Mouse (Mus musculus) CH12.LX (cell line): Measurements from ENCODE around the gene Prkag2. TPM values are rescaled to one million over a fixed set of nuclear protein-coding genes. Genes with fewer than 3 reads are reported as not detected.

Source experiments
- DNase-seq: peaks from one replicate; pipeline ENCODE4 v3.0.0-alpha.2; 2013; ENCODE audit errors: extremely low read depth
- H3K27ac ChIP-seq: 2 replicates; pipeline ENCODE4 v1.5.1; 2012; ENCODE audit warnings: low read depth, mild to moderate bottlenecking, control low read depth, moderate library complexity; ENCODE audit not compliant: insufficient read depth
- H3K27me3 ChIP-seq: replicated peaks from 2 replicates; pipeline ENCODE3; 2012; ENCODE audit warnings: inconsistent platforms
- H3K36me3 ChIP-seq, 2 experiments: replicated peaks in 1 of 2; 2 replicates each; pipeline versions ENCODE3 to v1.6.1; 2012; ENCODE audit warnings: inconsistent platforms in 1 of 2, low read length in 1 of 2, mild to moderate bottlenecking in 1 of 2, mixed read lengths in 1 of 2, moderate library complexity in 1 of 2; ENCODE audit not compliant: control insufficient read depth in 1 of 2, insufficient read depth in 1 of 2
- H3K4me1 ChIP-seq, 2 experiments: 2 replicates each; pipeline ENCODE4 v1.6.1; 2012; ENCODE audit warnings: inconsistent platforms in 1 of 2, moderate library complexity in 1 of 2; ENCODE audit not compliant: insufficient read depth in 2 of 2, control insufficient read depth in 1 of 2
- H3K4me2 ChIP-seq: 2 replicates; pipeline ENCODE4 v1.6.1; 2012; ENCODE audit warnings: low read depth, mild to moderate bottlenecking, control low read depth; ENCODE audit not compliant: poor library complexity, insufficient read depth, severe bottlenecking
- H3K4me3 ChIP-seq, 3 experiments: fragments of 150-350 bp in 1 of 3; sonication (generic) in 1 of 3; replicated peaks in 1 of 3; 2 replicates each; pipeline versions ENCODE3 to v1.5.1; 2011 to 2012; ENCODE audit warnings: low read depth in 2 of 3, low read length in 2 of 3, mild to moderate bottlenecking in 2 of 3, moderate library complexity in 2 of 3, control low read depth in 1 of 3, improper control_type of control experiment in 1 of 3, inconsistent platforms in 1 of 3, mixed read lengths in 1 of 3; ENCODE audit not compliant: poor library complexity in 1 of 3
- H3K79me2 ChIP-seq: replicated peaks from 2 replicates; pipeline ENCODE4 v1.6.1; 2012; ENCODE audit warnings: mild to moderate bottlenecking, moderate library complexity; ENCODE audit not compliant: control insufficient read depth, poor library complexity, insufficient read depth, severe bottlenecking; ENCODE audit errors: extremely low read depth
- H3K9ac ChIP-seq: 2 replicates; pipeline ENCODE4 v1.6.1; 2012; ENCODE audit warnings: low read depth, mild to moderate bottlenecking, control low read depth, moderate library complexity; ENCODE audit not compliant: insufficient read depth
- H3K9me3 ChIP-seq: replicated peaks from 2 replicates; pipeline ENCODE3; 2012; ENCODE audit warnings: low read length, inconsistent platforms, mixed read lengths
- CHD2 ChIP-seq: IDR thresholded peaks from 2 replicates; pipeline ENCODE4 v1.6.1; 2011; ENCODE audit warnings: low read length, improper control_type of control experiment
- CTCF ChIP-seq, 2 experiments: IDR thresholded peaks in 1 of 2; conservative IDR thresholded peaks in 1 of 2; 2 replicates each; pipeline ENCODE4 v1.5.1; 2011 to 2012; ENCODE audit warnings: low read depth in 2 of 2, low read length in 2 of 2, improper control_type of control experiment in 1 of 2, inconsistent platforms in 1 of 2, mild to moderate bottlenecking in 1 of 2, moderate library complexity in 1 of 2
- E2F4 ChIP-seq: IDR thresholded peaks from 2 replicates; pipeline ENCODE4 v1.6.1; 2011; ENCODE audit warnings: low read depth, low read length, improper control_type of control experiment; ENCODE audit not compliant: insufficient replicate concordance
- GABPA ChIP-seq: IDR thresholded peaks from 2 replicates; pipeline ENCODE4 v1.6.1; 2012; ENCODE audit warnings: low read depth, low read length, improper control_type of control experiment, inconsistent platforms; ENCODE audit not compliant: insufficient replicate concordance
- KAT2A ChIP-seq: IDR thresholded peaks from 2 replicates; pipeline ENCODE4 v1.6.1; 2012; ENCODE audit warnings: low read length, improper control_type of control experiment, inconsistent platforms; ENCODE audit not compliant: insufficient replicate concordance
- MAFK ChIP-seq: IDR thresholded peaks from 2 replicates; pipeline ENCODE4 v1.6.1; 2011; ENCODE audit warnings: low read length, improper control_type of control experiment; ENCODE audit not compliant: insufficient replicate concordance
- MAX ChIP-seq: IDR thresholded peaks from 2 replicates; pipeline ENCODE4 v1.6.1; 2011; ENCODE audit warnings: low read length, improper control_type of control experiment
- MYC ChIP-seq: IDR thresholded peaks from 2 replicates; pipeline ENCODE4 v1.6.1; 2011; ENCODE audit warnings: low read depth, mild to moderate bottlenecking, improper control_type of control experiment, low read length
- NELFE ChIP-seq: IDR thresholded peaks from 2 replicates; pipeline ENCODE4 v1.6.1; 2011; ENCODE audit warnings: low read depth, low read length, improper control_type of control experiment
- PAX5 ChIP-seq: IDR thresholded peaks from 2 replicates; pipeline ENCODE4 v1.6.1; 2012; ENCODE audit warnings: low read length, inconsistent platforms, mixed read lengths
- POLR2A ChIP-seq: IDR thresholded peaks from 2 replicates; pipeline ENCODE4 v1.6.1; 2011; ENCODE audit warnings: low read depth, mild to moderate bottlenecking, improper control_type of control experiment, low read length
- POLR2AphosphoS2 ChIP-seq: IDR thresholded peaks from 2 replicates; pipeline ENCODE4 v1.6.1; 2011; ENCODE audit warnings: low read depth, low read length, improper control_type of control experiment
- RAD21 ChIP-seq: IDR thresholded peaks from 2 replicates; pipeline ENCODE4 v1.6.1; 2011; ENCODE audit warnings: low read depth, mild to moderate bottlenecking, low read length, improper control_type of control experiment, moderate library complexity
- RCOR1 ChIP-seq: conservative IDR thresholded peaks from 2 replicates; pipeline ENCODE4 v1.6.1; 2012; ENCODE audit warnings: low read depth, mild to moderate bottlenecking, inconsistent platforms, low read length, improper control_type of control experiment
- SIN3A ChIP-seq: IDR thresholded peaks from 2 replicates; pipeline ENCODE4 v1.6.1; 2012; ENCODE audit warnings: low read length, improper control_type of control experiment, inconsistent platforms
- TCF12 ChIP-seq: IDR thresholded peaks from 2 replicates; pipeline ENCODE4 v1.6.1; 2014; ENCODE audit warnings: low read depth, mild to moderate bottlenecking, inconsistent platforms, low read length, improper control_type of control experiment
- USF1 ChIP-seq: IDR thresholded peaks from 2 replicates; pipeline ENCODE4 v1.6.1; 2014; ENCODE audit warnings: low read depth, mild to moderate bottlenecking, inconsistent platforms, low read length, improper control_type of control experiment
- USF2 ChIP-seq: conservative IDR thresholded peaks from 2 replicates; pipeline ENCODE4 v1.6.1; 2011; ENCODE audit warnings: low read depth, low read length, improper control_type of control experiment
- ZKSCAN1 ChIP-seq: IDR thresholded peaks from 2 replicates; pipeline ENCODE4 v1.6.1; 2012; ENCODE audit warnings: low read depth, inconsistent platforms, low read length, improper control_type of control experiment, borderline replicate concordance
- dilution Hi-C: fragments of 300-500 bp; cut with MboI; formaldehyde crosslinking; loops from 2 replicates; pipeline ENCODE4 v1.14.3; 2020; ENCODE audit warnings: low sequenced_read_pairs; ENCODE audit not compliant: extremely low pct_unique_long_range_greater_than_20kb, extremely low pct_ligation_motif_present
- in situ Hi-C: fragments of 300-500 bp; cut with MboI; formaldehyde crosslinking; loops from 3 replicates; pipeline ENCODE4 v1.14.3; 2019; ENCODE audit warnings: low sequenced_read_pairs, low pct_ligation_motif_present, low pct_unique_long_range_greater_than_20kb, mixed read lengths
- polyA plus RNA-seq: library from polyadenylated mRNA; unstranded; fragments of >175 nt; gene quantifications from 2 replicates; pipeline ENCODE4 v1.2.1, GENCODE M21; 2012; ENCODE audit warnings: low read depth; ENCODE audit not compliant: insufficient read length
- total RNA-seq, 2 experiments: library from RNA; depleted of rRNA; stranded (reverse); fragments of 300-350 nt in 1 of 2; fragments of >200 nt in 1 of 2; gene quantifications; 2 replicates each; pipeline ENCODE4 v1.2.3; 2012 to 2014

The Prkag2 gene
- total and polyA plus RNA-seq, 3 experiments = 4.6 to 21.2 (median 8.8) TPM

GRCm38 (mm10) chr5:24817191-24817590 is 283.3 kb downstream of the Prkag2 start:
- H3K4me3 ChIP-seq = no peak overlapping the region
- H3K36me3 ChIP-seq = peaks cover 31 to 74% of the 10 kb centered on the region in 2 experiments
- DNase-seq = no peak
- H3K9me3 ChIP-seq = no peaks in the 10 kb centered on the region
- H3K4me1 ChIP-seq = peaks cover 14 to 31% of the 10 kb centered on the region in 2 experiments
- dilution Hi-C loops (no loop called here), in situ Hi-C loops (no loop called here)
- no peak overlapping the region for H3K4me2 ChIP-seq
- H3K9ac ChIP-seq = no peak overlapping the region
- peaks cover 43% of the 10 kb centered on the region for H3K79me2 ChIP-seq
- no peaks in the 10 kb centered on the region for H3K27me3 ChIP-seq
- no peak for TF ChIP-seq MYC
- no peak for TF ChIP-seq PAX5
- no peak overlapping the region for H3K27ac ChIP-seq

GRCm38 (mm10) chr5:24813946-24814345 is 286.5 kb downstream of the Prkag2 start:
- no peak for TF ChIP-seq POLR2AphosphoS2
- no peak for TF ChIP-seq E2F4
- TF ChIP-seq TCF12 = no peak
- TF ChIP-seq SIN3A = no peak
- no peak for TF ChIP-seq MAFK
- TF ChIP-seq MAX = no peak
- no peak for TF ChIP-seq KAT2A
- TF ChIP-seq USF1 = no peak
- TF ChIP-seq CTCF (conservative IDR thresholded peaks at IDR 0.05 in 1 of 2, IDR thresholded peaks at IDR 0.05 in 1 of 2; ENCODE audit: low read depth in 2 of 2, low read length in 2 of 2) = no peak
- TF ChIP-seq USF2 = no peak
- no peak for TF ChIP-seq RAD21
- TF ChIP-seq RCOR1 = no peak
- TF ChIP-seq ZKSCAN1 = no peak
- no peak for TF ChIP-seq MYC
- TF ChIP-seq NELFE = no peak
- TF ChIP-seq CHD2 = no peak
- TF ChIP-seq GABPA = no peak
- TF ChIP-seq POLR2A = no peak
- DNase-seq = no peak
- Histone ChIP-seq H3K4me2 (no peak overlapping the region), H3K4me1 (peaks cover 0 to 4% of the 10 kb centered on the region in 2 experiments; a peak in 1 of 4 replicates), H3K36me3 (peaks cover 49 to 90% of the 10 kb centered on the region in 2 experiments), H3K9me3 (no peaks in the 10 kb centered on the region), H3K27ac (no peak overlapping the region), H3K27me3 (no peaks in the 10 kb centered on the region), H3K79me2 (peaks cover 19% of the 10 kb centered on the region), H3K9ac (no peak overlapping the region), H3K4me3 (no peak overlapping the region)
- in situ Hi-C loops = no loop called here
- dilution Hi-C loops = no loop called here
